Mouse (Mus musculus) stomach, embryonic 14.5 days (tissue): ENCODE results near the gene Btf3. TPM values are rescaled to one million over a fixed set of nuclear protein-coding genes. Genes with fewer than 3 reads are reported as not detected.

Experiments
- ATAC-seq: fragments of 200-750 bp; cut with Nextera tagmentation; 2 replicates; pipeline ENCODE4 v1.8.0; 2017; ENCODE audit warnings: low read depth, moderate TSS enrichment; ENCODE audit not compliant: insufficient number of reproducible peaks, insufficient read depth, low FRiP score
- H3K27ac ChIP-seq: fragments of 300-500 bp; sonication (generic); 2 replicates; pipeline ENCODE4 v1.5.1; 2014; ENCODE audit warnings: mild to moderate bottlenecking, low read length, moderate library complexity, mixed read lengths
- H3K27me3 ChIP-seq: fragments of 300-500 bp; sonication (generic); 2 replicates; pipeline ENCODE4 v1.6.1; 2014; ENCODE audit warnings: low read length, control low read depth, mixed read lengths; ENCODE audit not compliant: control insufficient read depth, insufficient read depth
- H3K36me3 ChIP-seq: fragments of 300-500 bp; sonication (generic); 2 replicates; pipeline ENCODE4 v1.6.1; 2014; ENCODE audit warnings: mild to moderate bottlenecking, control low read depth, low read length, moderate library complexity, mixed read lengths; ENCODE audit not compliant: control insufficient read depth, insufficient read depth
- H3K4me1 ChIP-seq: fragments of 300-500 bp; sonication (generic); 2 replicates; pipeline ENCODE4 v1.6.1; 2014; ENCODE audit warnings: low read length, control low read depth, mixed read lengths; ENCODE audit not compliant: control insufficient read depth, insufficient read depth
- H3K4me2 ChIP-seq: fragments of 300-500 bp; sonication (generic); replicated peaks from 2 replicates; pipeline ENCODE4 v1.6.1; 2014; ENCODE audit warnings: low read depth, low read length, control low read depth
- H3K4me3 ChIP-seq: fragments of 300-500 bp; sonication (generic); 2 replicates; pipeline ENCODE4 v1.5.1; 2014; ENCODE audit warnings: low read depth, low read length, control low read depth
- H3K9ac ChIP-seq: fragments of 300-500 bp; sonication (generic); replicated peaks from 2 replicates; pipeline ENCODE4 v1.6.1; 2014; ENCODE audit warnings: low read depth, mild to moderate bottlenecking, control low read depth, low read length, moderate library complexity, mixed read lengths
- H3K9me3 ChIP-seq: fragments of 300-500 bp; sonication (generic); 2 replicates; pipeline ENCODE4 v1.6.1; 2016; ENCODE audit warnings: low read depth, low read length, control low read depth; ENCODE audit not compliant: control insufficient read depth
- WGBS: fragments of 180-500 bp; shearing (Covaris S2); extraction: QIAGEN DNeasy Blood & Tissue Kit; methylation state at CpG from one replicate; pipeline ENCODE4 v1.1.7; 2014; 5-methylcytosine and 5-hydroxymethylcytosine counted together
- polyA plus RNA-seq: library from polyadenylated mRNA; unstranded; fragments of >200 nt; fragmentation: Nextera tagmentation; extraction: Ambion mirVana; gene quantifications from 2 replicates; pipeline ENCODE4 v1.2.1, GENCODE M21; 2014

The Btf3 gene
- polyA plus RNA-seq, 1 experiment from 2014 or later, result 666 TPM

DNA sequence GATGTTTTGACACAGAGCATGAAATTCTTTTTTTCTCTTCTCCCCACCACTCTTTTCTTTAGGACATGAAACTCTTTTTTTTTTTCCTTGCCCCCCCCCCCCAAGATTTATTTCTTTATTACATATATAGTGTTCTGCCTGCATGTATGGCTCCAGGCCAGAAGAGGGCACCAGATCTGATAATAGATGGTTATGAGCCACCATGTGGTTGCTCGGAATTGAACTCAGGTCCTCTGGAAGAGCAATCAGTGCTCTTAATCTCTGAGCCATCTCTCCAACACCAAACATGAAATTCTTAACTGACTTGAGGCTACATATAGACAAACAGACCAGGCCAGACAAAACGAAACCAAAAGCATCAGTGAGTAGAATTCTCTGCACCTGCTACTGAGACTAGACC, 39.3 kb downstream of the Btf3 start:
- H3K4me1 ChIP-seq, result no peaks in the 10 kb centered on the region
- WGBS, result 83% methylated on average over 2 of the region's 2 CpGs
- no peak overlapping the region for H3K4me3 ChIP-seq

GRCm38 (mm10) chr13:98276253-98276652, 40.6 kb downstream of the Btf3 start:
- no peaks in the 10 kb centered on the region for H3K9me3 ChIP-seq
- no peak for ATAC-seq
- H3K27me3 ChIP-seq, result no peaks in the 10 kb centered on the region
- H3K27ac ChIP-seq, result no peak overlapping the region
- H3K4me2 ChIP-seq, result no peak overlapping the region
- peaks cover 26% of the 10 kb centered on the region for H3K36me3 ChIP-seq
- WGBS, result 87% methylated on average over 7 of the region's 7 CpGs
- no peaks in the 10 kb centered on the region for H3K4me1 ChIP-seq
- no peak overlapping the region for H3K4me3 ChIP-seq
- H3K9ac ChIP-seq, result no peak overlapping the region

More for the DNA sequence above, 39.3 kb downstream of the Btf3 start:
- Histone ChIP-seq H3K9me3 (no peaks in the 10 kb centered on the region), H3K27me3 (no peaks in the 10 kb centered on the region), H3K4me2 (no peak overlapping the region), H3K36me3 (peaks cover 14% of the 10 kb centered on the region), H3K9ac (no peak overlapping the region), H3K27ac (no peak overlapping the region)
- no peak for ATAC-seq

GRCm38 (mm10) chr13:98275646-98276045, 41.2 kb downstream of the Btf3 start:
- ATAC-seq, result no peak
- Histone ChIP-seq H3K4me2 (no peak overlapping the region), H3K4me1 (no peaks in the 10 kb centered on the region), H3K9me3 (no peaks in the 10 kb centered on the region), H3K9ac (no peak overlapping the region), H3K36me3 (peaks cover 31% of the 10 kb centered on the region), H3K27ac (no peak overlapping the region), H3K4me3 (no peak overlapping the region), H3K27me3 (no peaks in the 10 kb centered on the region)
- WGBS, result 77% methylated on average over 4 of the region's 4 CpGs

GRCm38 (mm10) chr13:98274023-98274422, 42.8 kb downstream of the Btf3 start:
- Histone ChIP-seq H3K9ac (no peak overlapping the region), H3K36me3 (peaks cover 37% of the 10 kb centered on the region), H3K27me3 (no peaks in the 10 kb centered on the region), H3K4me1 (no peaks in the 10 kb centered on the region), H3K4me3 (no peak overlapping the region), H3K9me3 (no peaks in the 10 kb centered on the region), H3K27ac (no peak overlapping the region), H3K4me2 (no peak overlapping the region)
- no peak for ATAC-seq
- 90% methylated on average over 9 of the region's 9 CpGs for WGBS

GRCm38 (mm10) chr13:98264111-98264510, 52.7 kb downstream of the Btf3 start:
- H3K4me3 ChIP-seq, result peak overlapping the region; percentile 93
- H3K36me3 ChIP-seq, result peaks cover 20% of the 10 kb centered on the region; the same call in 1 of the 2 replicates
- peaks cover 13% of the 10 kb centered on the region for H3K4me1 ChIP-seq
- H3K27ac ChIP-seq, result no peak overlapping the region
- peak overlapping the region; percentile 78 for H3K4me2 ChIP-seq
- H3K9me3 ChIP-seq, result no peaks in the 10 kb centered on the region
- 26% methylated on average over 5 of the region's 5 CpGs for WGBS
- no peaks in the 10 kb centered on the region for H3K27me3 ChIP-seq
- peak overlapping the region; percentile 87; the same call in 1 of the 2 replicates for H3K9ac ChIP-seq
- no peak for ATAC-seq

- Histone ChIP-seq H3K27ac (peak overlapping the region; percentile 89), H3K36me3 (peaks cover 18% of the 10 kb centered on the region; the same call in 1 of the 2 replicates), H3K4me2 (peak overlapping the region; percentile 78), H3K9me3 (no peaks in the 10 kb centered on the region), H3K9ac (peak overlapping the region; percentile 87), H3K27me3 (no peaks in the 10 kb centered on the region), H3K4me3 (peak overlapping the region; percentile 93), H3K4me1 (peaks cover 13% of the 10 kb centered on the region)
- WGBS, result 2% methylated on average over 16 of the region's 16 CpGs
- peak; percentile 15; the same call in 1 of the 2 replicates for ATAC-seq
Observed at GRCm38 (mm10) chr13:98263458-98263987, 53.3 kb downstream of the Btf3 start.

DNA sequence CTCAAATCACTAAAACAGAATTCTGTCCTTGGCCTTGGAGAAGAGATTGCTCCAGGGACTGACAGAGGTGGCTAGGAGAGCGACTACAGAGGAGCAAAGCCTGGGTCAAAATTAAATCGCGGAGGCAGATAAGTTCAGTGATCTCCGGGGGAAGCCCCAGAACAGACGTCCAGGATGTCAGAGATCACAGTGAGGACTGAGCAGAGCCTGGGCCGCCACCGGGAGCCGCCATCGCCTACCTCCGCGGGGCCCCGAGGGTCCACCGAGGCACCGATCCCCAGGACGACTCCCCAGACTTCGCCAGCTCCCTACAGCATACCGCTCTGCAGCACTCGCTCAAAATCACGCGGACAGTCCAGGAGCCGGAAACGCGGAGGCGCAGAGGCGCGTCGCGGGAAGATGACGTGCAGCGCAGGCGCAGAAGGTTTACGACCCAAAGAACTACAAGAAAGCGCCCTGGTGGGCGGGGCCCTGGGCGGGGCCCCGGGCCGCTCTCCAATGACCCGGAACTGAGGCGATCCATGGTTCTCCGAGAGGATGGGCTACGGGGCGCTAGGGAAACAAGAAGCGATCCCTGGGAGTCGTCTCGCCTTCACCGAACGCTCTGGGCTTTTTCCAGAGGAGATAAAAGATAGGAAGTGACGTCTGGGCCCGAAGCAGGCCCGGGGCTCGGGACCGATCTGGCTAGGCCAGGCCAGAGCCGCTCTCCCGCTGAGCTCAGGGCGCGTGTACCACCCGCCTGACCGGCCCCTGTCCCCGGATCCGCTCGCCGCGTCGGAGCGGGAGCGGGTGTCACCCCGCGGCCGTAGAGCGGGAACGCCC, 54.0 kb downstream of the Btf3 start, which contains the start of the genes Utp15 and Ankra2:
Utp15 (minus strand) TSS at position 406 of the 822 bp plus-strand sequence.
Ankra2 (plus strand) TSS at position 439 of the 822 bp plus-strand sequence.
- ATAC-seq, result peak; percentile 98
- Histone ChIP-seq H3K36me3 (peaks cover 22% of the 10 kb centered on the region), H3K4me1 (peaks cover 13% of the 10 kb centered on the region), H3K9me3 (no peaks in the 10 kb centered on the region), H3K4me2 (peak within 1 kb of the TSS; percentile 91), H3K27me3 (no peaks in the 10 kb centered on the region), H3K4me3 (peak within 1 kb of the TSS; percentile 93), H3K27ac (peak within 1 kb of the TSS; percentile 89), H3K9ac (peak within 1 kb of the TSS; percentile 87)
- under 1% methylated on average over 71 of the region's 71 CpGs for WGBS
